Comparison of ENCODE assay signal across 14 mouse cellular contexts in genomic region chr5:66080529-66081220, GRCm38 (mm10).
A peak's percentile ranks its signal among the peaks of the same experiment; 100 is the strongest.
DNase-seq lines count a peak whose midpoint lies in the region; ATAC-seq and TF ChIP-seq lines count a peak whose summit lies in the region.
"Had no signal": no experiment of that assay in that cellular context is flagged by ENCODE, and none has a peak within 500 bp of the region (broad histone marks: within the 10 kb centered on the region; RNA-seq: fewer than 3 reads in every experiment).

No protein-coding gene starts in this region.

- no peak for DNase-seq in CH12.LX (ENCODE audit: extremely low read depth)
- DNase-seq in kidney, postnatal 36 days: peak; percentile 85 to 91
- no peak for DNase-seq in left cerebral cortex, adult 9 months (ENCODE audit: low spot score in 2 of 2)
- no peak for DNase-seq in hindbrain, embryonic 11.5 days (ENCODE audit: low spot score)
- DNase-seq in thymus, postnatal 0 days (ENCODE audit: low spot score): no peak
- DNase-seq: cerebellum, postnatal 14 days; heart, adult 2 months; thymus, postnatal 36 days had no signal

- no peak for TF ChIP-seq CTCF in CH12.LX (conservative IDR thresholded peaks at IDR 0.05 in 1 of 2, IDR thresholded peaks at IDR 0.05 in 1 of 2; ENCODE audit: low read depth in 2 of 2, low read length in 2 of 2)
- TF ChIP-seq CTCF in intestine, postnatal 0 days (IDR thresholded peaks at IDR 0.05; ENCODE audit: low read depth): no peak

- no peaks in the 10 kb centered on the region for H3K9me3 ChIP-seq in CH12.LX (replicated peaks; ENCODE audit: low read length)
- no peaks in the 10 kb centered on the region for H3K9me3 ChIP-seq in intestine, postnatal 0 days (ENCODE audit: control insufficient read depth)
- H3K9me3 ChIP-seq in lung, embryonic 15.5 days: no peaks in the 10 kb centered on the region
- H3K9me3 ChIP-seq in hindbrain, embryonic 11.5 days (ENCODE audit: control insufficient read depth, low read length): no peaks in the 10 kb centered on the region
- H3K9me3 ChIP-seq: embryonic facial prominence, embryonic 15.5 days; limb, embryonic 12.5 days had no signal

- in situ Hi-C loops in CH12.LX (cut with MboI; ENCODE audit: low pct_ligation_motif_present, low pct_unique_long_range_greater_than_20kb, low sequenced_read_pairs): loop anchor here (5.0 kb wide), 1 partner anchor 167 kb away; no protein-coding TSS in a partner anchor

- TF ChIP-seq RAD21 in CH12.LX (IDR thresholded peaks at IDR 0.05; ENCODE audit: low read depth, low read length): no peak

- peaks cover 12 to 77% of the 10 kb centered on the region in 2 experiments for H3K4me1 ChIP-seq in CH12.LX (ENCODE audit: control insufficient read depth in 1 of 2, insufficient read depth in 2 of 2)
- H3K4me1 ChIP-seq in intestine, postnatal 0 days (replicated peaks; ENCODE audit: control insufficient read depth, insufficient read depth, low read length): no peaks in the 10 kb centered on the region; the same call in 1 of the 2 replicates
- peaks cover 29% of the 10 kb centered on the region for H3K4me1 ChIP-seq in lung, embryonic 15.5 days
- no peaks in the 10 kb centered on the region for H3K4me1 ChIP-seq in hindbrain, embryonic 11.5 days (replicated peaks; ENCODE audit: control insufficient read depth, insufficient read depth, low read length)

- H3K9ac ChIP-seq in CH12.LX (ENCODE audit: insufficient read depth, low read depth): peak overlapping the region; percentile 56
- H3K9ac ChIP-seq in intestine, postnatal 0 days (ENCODE audit: low read depth, low read length): peak overlapping the region; percentile 55
- 0 out of 2 replicates have a peak overlapping the region, but pooled peaks have one; percentile 17 for H3K9ac ChIP-seq in lung, embryonic 15.5 days
- H3K9ac ChIP-seq in hindbrain, embryonic 11.5 days (ENCODE audit: low read depth, low read length): no peak overlapping the region
- H3K9ac ChIP-seq: embryonic facial prominence, embryonic 15.5 days; limb, embryonic 12.5 days had no signal

- no peaks in the 10 kb centered on the region for H3K36me3 ChIP-seq in CH12.LX (replicated peaks in 1 of 2; ENCODE audit: control insufficient read depth in 1 of 2, insufficient read depth in 1 of 2, low read length in 1 of 2)
- H3K36me3 ChIP-seq in intestine, postnatal 0 days (ENCODE audit: control insufficient read depth, insufficient read depth): no peaks in the 10 kb centered on the region
- no peaks in the 10 kb centered on the region for H3K36me3 ChIP-seq in lung, embryonic 15.5 days
- no peaks in the 10 kb centered on the region for H3K36me3 ChIP-seq in hindbrain, embryonic 11.5 days (ENCODE audit: control insufficient read depth, insufficient read depth, low read length)
- H3K36me3 ChIP-seq: embryonic facial prominence, embryonic 15.5 days; limb, embryonic 12.5 days had no signal

- TF ChIP-seq EP300 in CH12.LX (IDR thresholded peaks at IDR 0.05; ENCODE audit: low read length): no peak

- H3K4me3 ChIP-seq in CH12.LX (replicated peaks in 1 of 3; ENCODE audit: low read depth in 2 of 3, low read length in 2 of 3, poor library complexity in 1 of 3): peak overlapping the region in 2 of 3 experiments; percentile 29 to 40
- H3K4me3 ChIP-seq in intestine, postnatal 0 days (ENCODE audit: low read depth, low read length): peak overlapping the region; percentile 35
- peak overlapping the region; percentile 27 for H3K4me3 ChIP-seq in lung, embryonic 15.5 days
- no peak overlapping the region for H3K4me3 ChIP-seq in hindbrain, embryonic 11.5 days (ENCODE audit: low read depth, low read length)
- H3K4me3 ChIP-seq: embryonic facial prominence, embryonic 15.5 days; heart, adult 2 months; limb, embryonic 12.5 days had no signal

- peak overlapping the region; percentile 76 for H3K4me2 ChIP-seq in CH12.LX (ENCODE audit: insufficient read depth, low read depth, poor library complexity, severe bottlenecking)
- peak overlapping the region; percentile 58 for H3K4me2 ChIP-seq in intestine, postnatal 0 days (replicated peaks; ENCODE audit: low read depth)
- peak overlapping the region; percentile 43 for H3K4me2 ChIP-seq in lung, embryonic 15.5 days
- H3K4me2 ChIP-seq in hindbrain, embryonic 11.5 days (replicated peaks; ENCODE audit: low read depth, low read length): no peak overlapping the region
- H3K4me2 ChIP-seq: limb, embryonic 12.5 days had no signal

- TF ChIP-seq POLR2A in CH12.LX (IDR thresholded peaks at IDR 0.05; ENCODE audit: low read depth, low read length): no peak

- dilution Hi-C loops in CH12.LX (cut with MboI; ENCODE audit: extremely low pct_ligation_motif_present, extremely low pct_unique_long_range_greater_than_20kb, low sequenced_read_pairs): no loop called here

- peak; percentile 65 for ATAC-seq in intestine, postnatal 0 days
- peak; percentile 66 for ATAC-seq in lung, embryonic 15.5 days (ENCODE audit: borderline replicate concordance, extremely low read depth, low FRiP score, low TSS enrichment)
- no peak for ATAC-seq in hindbrain, embryonic 11.5 days (ENCODE audit: low FRiP score)
- no peak for ATAC-seq in megakaryocyte progenitor cell, adult 5-6 weeks (replicated peaks; ENCODE audit: poor library complexity)
- ATAC-seq: midbrain, embryonic 16.5 days had no signal

- H3K27me3 ChIP-seq in CH12.LX (replicated peaks): no peaks in the 10 kb centered on the region
- no peaks in the 10 kb centered on the region for H3K27me3 ChIP-seq in intestine, postnatal 0 days (replicated peaks; ENCODE audit: control insufficient read depth, insufficient read depth, low read length)
- no peaks in the 10 kb centered on the region for H3K27me3 ChIP-seq in lung, embryonic 15.5 days
- no peaks in the 10 kb centered on the region for H3K27me3 ChIP-seq in hindbrain, embryonic 11.5 days (ENCODE audit: control insufficient read depth, insufficient read depth, low read length)
- H3K27me3 ChIP-seq: embryonic facial prominence, embryonic 15.5 days; limb, embryonic 12.5 days had no signal

- H3K27ac ChIP-seq in CH12.LX (ENCODE audit: insufficient read depth, low read depth): peak overlapping the region; percentile 88
- peak overlapping the region; percentile 86 for H3K27ac ChIP-seq in intestine, postnatal 0 days (ENCODE audit: low read depth, low read length)
- peak overlapping the region; percentile 93 for H3K27ac ChIP-seq in lung, embryonic 15.5 days
- H3K27ac ChIP-seq in hindbrain, embryonic 11.5 days (ENCODE audit: low read depth, low read length): no peak overlapping the region
- H3K27ac ChIP-seq: heart, adult 2 months; limb, embryonic 12.5 days had no signal

- peaks cover 27% of the 10 kb centered on the region for H3K79me2 ChIP-seq in CH12.LX (replicated peaks; ENCODE audit: control insufficient read depth, extremely low read depth, insufficient read depth, poor library complexity, severe bottlenecking)

- WGBS in intestine, postnatal 0 days: 39% methylated on average over 17 of the region's 17 CpGs
- 64% methylated on average over 17 of the region's 17 CpGs for WGBS in lung, embryonic 15.5 days
- WGBS in hindbrain, embryonic 11.5 days: 82% methylated on average over 17 of the region's 17 CpGs

TF ChIP-seq in CH12.LX, 34 proteins besides CTCF, POLR2A, EP300 and RAD21:
- TF ChIP-seq KAT2A (IDR thresholded peaks at IDR 0.05; ENCODE audit: insufficient replicate concordance, low read length) (no peak), IRF4 (IDR thresholded peaks at IDR 0.05; ENCODE audit: low read depth, low read length) (peak; percentile 30; the same call in 1 of the 2 replicates), UBTF (IDR thresholded peaks at IDR 0.05; ENCODE audit: low read depth, low read length) (no peak), MYC (IDR thresholded peaks at IDR 0.05; ENCODE audit: low read depth, low read length) (no peak), TBP (conservative IDR thresholded peaks at IDR 0.05; ENCODE audit: low read depth, low read length) (no peak), MAZ (IDR thresholded peaks at IDR 0.05; ENCODE audit: low read depth, low read length) (no peak), USF1 (IDR thresholded peaks at IDR 0.05; ENCODE audit: low read depth, low read length) (no peak)

Comparison
In these comparisons a context has a peak if more than half of its experiments do, and no peak if none do; other contexts are left out.
1. DNase-seq: peak in kidney, postnatal 36 days (2 of 2); none in CH12.LX (single experiment), left cerebral cortex, adult 9 months (0 of 2), hindbrain, embryonic 11.5 days (single experiment) and thymus, postnatal 0 days (single experiment).
2. ATAC-seq: peak in intestine, postnatal 0 days (single experiment) and lung, embryonic 15.5 days (single experiment); none in hindbrain, embryonic 11.5 days (single experiment) and megakaryocyte progenitor cell, adult 5-6 weeks (single experiment).